Mouse (Mus musculus): ENCODE measurements around the gene Zswim4. TPM values are rescaled to one million over a fixed set of nuclear protein-coding genes. Genes with fewer than 3 reads are reported as not detected.
A peak's percentile ranks its signal among the peaks of the same experiment; 100 is the strongest.

Zswim4 gene
- 10 to 100 TPM; 36.4 to 56.0 TPM for total RNA-seq (2021)
- long read RNA-seq, experiment 1, full-length matches to known transcripts = 3 of 11 reads
- long read RNA-seq, experiment 1, partial matches to known transcripts = 6 of 11 reads
- long read RNA-seq, experiment 1, other reads (novel, unspliced or antisense) = 2 of 11 reads
- long read RNA-seq, experiment 2, partial matches to known transcripts = 7 of 10 reads
- long read RNA-seq, experiment 2, other reads (novel, unspliced or antisense) = 3 of 10 reads

- DNase-seq (ENCODE audit: low spot score in 2 of 2) = peak; percentile 92 to 97
Measured at GRCm38 (mm10) chr8:84236998-84237473, at the start of gene Zswim4. Zswim4 (minus strand) TSS chr8:84237055.

GRCm38 (mm10) chr8:84285665-84286064, 48.8 kb upstream of the Zswim4 start:
- DNase-seq (ENCODE audit: low spot score in 2 of 2) = peak; percentile 30 to 42

GRCm38 (mm10) chr8:84284608-84285063, 47.8 kb upstream of the Zswim4 start:
- DNase-seq (ENCODE audit: low spot score in 2 of 2) = peak in 1 of 2 experiments; percentile 14

- no peak for DNase-seq (ENCODE audit: low spot score in 2 of 2)
Measured at GRCm38 (mm10) chr8:84280777-84281176, 43.9 kb upstream of the Zswim4 start.

GRCm38 (mm10) chr8:84276447-84276846, 39.6 kb upstream of the Zswim4 start:
- DNase-seq (ENCODE audit: low spot score in 2 of 2) = no peak

- DNase-seq (ENCODE audit: low spot score in 2 of 2) = no peak
Measured at GRCm38 (mm10) chr8:84273968-84274367, 37.1 kb upstream of the Zswim4 start.

GRCm38 (mm10) chr8:84272302-84272701, 35.4 kb upstream of the Zswim4 start:
- no peak for DNase-seq (ENCODE audit: low spot score in 2 of 2)

GRCm38 (mm10) chr8:84269950-84270773, 33.3 kb upstream of the Zswim4 start, which contains the start of gene Ccdc130:
Ccdc130 (minus strand) TSS chr8:84270380.
- peak; percentile 95 to 97 for DNase-seq (ENCODE audit: low spot score in 2 of 2)

GRCm38 (mm10) chr8:84261098-84261497, 24.2 kb upstream of the Zswim4 start:
- DNase-seq (ENCODE audit: low spot score in 2 of 2) = no peak

GRCm38 (mm10) chr8:84256822-84257610, 20.2 kb upstream of the Zswim4 start, which contains the start of gene Mri1:
Mri1 (minus strand) TSS chr8:84257326.
- peak; percentile 70 to 74 for DNase-seq (ENCODE audit: low spot score in 2 of 2)

GRCm38 (mm10) chr8:84256458-84256821, 19.6 kb upstream of the Zswim4 start:
- no peak for DNase-seq (ENCODE audit: low spot score in 2 of 2)

- DNase-seq (ENCODE audit: low spot score in 2 of 2) = no peak
Measured at GRCm38 (mm10) chr8:84255858-84256257, 19.0 kb upstream of the Zswim4 start.

GRCm38 (mm10) chr8:84249257-84250170, 12.7 kb upstream of the Zswim4 start, which contains the start of gene D8Ertd738e:
D8Ertd738e (minus strand) TSS chr8:84249719.
- peak; percentile 77 to 82 for DNase-seq (ENCODE audit: low spot score in 2 of 2)

GRCm38 (mm10) chr8:84241821-84242220, 5.0 kb upstream of the Zswim4 start:
- no peak for DNase-seq (ENCODE audit: low spot score in 2 of 2)

- DNase-seq (ENCODE audit: low spot score in 2 of 2) = no peak
Measured at GRCm38 (mm10) chr8:84241167-84241566, 4.3 kb upstream of the Zswim4 start.

GRCm38 (mm10) chr8:84237542-84238229, 831 bp upstream of the Zswim4 start:
- DNase-seq (ENCODE audit: low spot score in 2 of 2) = peak in 1 of 2 experiments; percentile 23

- no peak for DNase-seq (ENCODE audit: low spot score in 2 of 2)
Measured at GRCm38 (mm10) chr8:84236410-84236997, 351 bp downstream of the Zswim4 start.

GRCm38 (mm10) chr8:84235746-84236409, 977 bp downstream of the Zswim4 start:
- peak in 1 of 2 experiments; percentile 64 for DNase-seq (ENCODE audit: low spot score in 2 of 2)

Measured in adrenal gland, adult 18-20 months (tissue).